Mouse (Mus musculus) limb, embryonic 13.5 days (tissue): ENCODE measurements at regions not wholly inside any gene's neighbourhood (a gene's known extent, or its start where the extent isn't known, plus 50 kb on each side); places are given as distances from the start of the nearest gene placed in this dataset.

Source experiments
- ATAC-seq: fragments of 200-750 bp; cut with Nextera tagmentation; 2 replicates; pipeline ENCODE4 v1.8.0; 2017; ENCODE audit warnings: low read depth, moderate number of reproducible peaks, moderate TSS enrichment; ENCODE audit not compliant: low FRiP score
- H3K27ac ChIP-seq: fragments of 300-500 bp; sonication (generic); 2 replicates; pipeline ENCODE4 v1.5.1; 2015; ENCODE audit warnings: inconsistent platforms, mild to moderate bottlenecking, moderate library complexity
- H3K27me3 ChIP-seq: fragments of 300-500 bp; sonication (generic); 2 replicates; pipeline ENCODE4 v1.6.1; 2015; ENCODE audit warnings: mild to moderate bottlenecking, inconsistent platforms
- H3K36me3 ChIP-seq: fragments of 300-500 bp; sonication (generic); 2 replicates; pipeline ENCODE4 v1.6.1; 2015; ENCODE audit warnings: inconsistent platforms, mild to moderate bottlenecking, moderate library complexity
- H3K4me1 ChIP-seq: fragments of 300-500 bp; sonication (generic); 2 replicates; pipeline ENCODE4 v1.6.1; 2015; ENCODE audit warnings: inconsistent platforms
- H3K4me2 ChIP-seq: fragments of 300-500 bp; sonication (generic); replicated peaks from 2 replicates; pipeline ENCODE4 v1.6.1; 2015; ENCODE audit warnings: inconsistent platforms, mild to moderate bottlenecking, moderate library complexity
- H3K4me3 ChIP-seq: fragments of 300-500 bp; sonication (generic); 2 replicates; pipeline ENCODE4 v1.5.1; 2015; ENCODE audit warnings: moderate library complexity, mild to moderate bottlenecking, inconsistent platforms
- H3K9ac ChIP-seq: fragments of 300-500 bp; sonication (generic); 2 replicates; pipeline ENCODE4 v1.6.1; 2015; ENCODE audit warnings: mild to moderate bottlenecking, inconsistent platforms
- H3K9me3 ChIP-seq: fragments of 300-500 bp; sonication (generic); 2 replicates; pipeline ENCODE4 v1.6.1; 2016; ENCODE audit warnings: inconsistent platforms
- WGBS: fragments of 180-500 bp; shearing (Covaris S2); methylation state at CpG from one replicate; pipeline ENCODE4 v1.1.7; 2015; 5-methylcytosine and 5-hydroxymethylcytosine counted together

DNA sequence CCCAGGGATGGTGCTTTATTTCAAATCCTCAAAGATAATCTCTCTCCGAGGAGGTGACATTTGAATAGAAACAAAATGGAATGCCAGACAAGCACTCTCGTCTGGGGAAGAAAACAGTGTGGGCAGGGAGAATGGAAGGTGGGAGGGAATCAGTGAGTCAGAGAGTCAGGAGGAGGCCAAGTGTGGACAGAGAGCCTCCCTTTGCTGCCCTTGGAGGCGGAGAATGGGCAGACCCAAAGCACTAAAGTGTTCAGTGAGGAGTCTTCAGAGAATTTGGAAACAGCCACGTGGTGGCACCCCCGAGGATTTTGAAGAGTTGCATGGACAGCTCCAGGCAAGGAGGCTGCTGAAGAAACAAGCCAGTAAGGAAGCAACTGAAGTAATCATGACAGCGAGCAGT, 367.2 kb downstream of the Pdcd6ip start:
- no peak overlapping the region for H3K4me3 ChIP-seq
- 65% methylated on average over 6 of the region's 6 CpGs for WGBS
- no peak overlapping the region for H3K27ac ChIP-seq
- ATAC-seq, result no peak
- H3K9ac ChIP-seq, result no peak overlapping the region
- peaks cover 11% of the 10 kb centered on the region for H3K4me1 ChIP-seq
- H3K27me3 ChIP-seq, result no peaks in the 10 kb centered on the region
- no peaks in the 10 kb centered on the region for H3K36me3 ChIP-seq
- H3K9me3 ChIP-seq, result no peaks in the 10 kb centered on the region
- no peak overlapping the region for H3K4me2 ChIP-seq

DNA sequence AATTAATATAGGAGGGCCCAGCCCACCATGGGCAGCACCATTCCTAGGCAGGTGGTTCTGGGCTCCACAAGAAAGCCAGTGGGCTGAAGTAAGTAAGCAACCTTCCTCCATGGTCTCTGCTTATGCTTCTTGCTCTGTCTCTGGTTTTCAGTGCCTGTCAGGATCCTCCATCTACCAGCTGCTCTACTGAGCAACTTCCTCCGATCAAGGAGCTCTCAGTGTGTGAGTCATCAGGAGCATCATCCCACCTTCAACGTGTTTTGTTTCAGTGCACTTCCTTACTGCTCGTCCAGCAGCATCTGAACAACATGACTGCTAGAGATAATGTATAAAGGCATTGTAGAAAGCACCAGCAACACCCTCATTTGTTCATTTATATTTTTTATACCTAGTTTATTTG, 368.0 kb downstream of the Pdcd6ip start:
- Histone ChIP-seq H3K9ac (no peak overlapping the region), H3K4me2 (no peak overlapping the region), H3K27me3 (no peaks in the 10 kb centered on the region), H3K36me3 (no peaks in the 10 kb centered on the region), H3K27ac (no peak overlapping the region), H3K4me3 (no peak overlapping the region), H3K4me1 (peaks cover 11% of the 10 kb centered on the region), H3K9me3 (no peaks in the 10 kb centered on the region)
- 88% methylated on average over 3 of the region's 3 CpGs for WGBS
- ATAC-seq, result no peak

GRCm38 (mm10) chr9:113324489-113324888, 383.6 kb downstream of the Pdcd6ip start:
- Histone ChIP-seq H3K9ac (no peak overlapping the region), H3K9me3 (no peaks in the 10 kb centered on the region), H3K4me3 (no peak overlapping the region), H3K27me3 (no peaks in the 10 kb centered on the region), H3K36me3 (no peaks in the 10 kb centered on the region), H3K4me1 (no peaks in the 10 kb centered on the region), H3K27ac (no peak overlapping the region), H3K4me2 (no peak overlapping the region)
- no peak for ATAC-seq
- 55% methylated on average over 3 of the region's 3 CpGs for WGBS

- H3K36me3 ChIP-seq, result no peaks in the 10 kb centered on the region
- no peaks in the 10 kb centered on the region for H3K27me3 ChIP-seq
- H3K27ac ChIP-seq, result no peak overlapping the region
- no peak overlapping the region for H3K4me2 ChIP-seq
- H3K4me3 ChIP-seq, result no peak overlapping the region
- 81% methylated on average over 7 of the region's 7 CpGs for WGBS
- no peaks in the 10 kb centered on the region for H3K9me3 ChIP-seq
- no peak overlapping the region for H3K9ac ChIP-seq
- ATAC-seq, result peak; percentile 36; the same call in 1 of the 2 replicates
- no peaks in the 10 kb centered on the region; the same call in 1 of the 2 replicates for H3K4me1 ChIP-seq
These were observed 398.1 kb downstream of the Pdcd6ip start for GRCm38 (mm10) chr9:113309707-113310574.

- H3K9ac ChIP-seq, result no peak overlapping the region
- WGBS, result 57% methylated on average over 4 of the region's 4 CpGs
These were observed 402.3 kb downstream of the Pdcd6ip start for GRCm38 (mm10) chr9:113305761-113306160.

GRCm38 (mm10) chr9:113302429-113302828, 405.6 kb downstream of the Pdcd6ip start:
- Histone ChIP-seq H3K27ac (no peak overlapping the region), H3K9me3 (no peaks in the 10 kb centered on the region), H3K4me3 (no peak overlapping the region), H3K27me3 (no peaks in the 10 kb centered on the region), H3K36me3 (no peaks in the 10 kb centered on the region), H3K4me2 (no peak overlapping the region), H3K9ac (no peak overlapping the region), H3K4me1 (no peaks in the 10 kb centered on the region; the same call in 1 of the 2 replicates)
- no peak for ATAC-seq
- 60% methylated on average over 1 of the region's 1 CpGs for WGBS

More at GRCm38 (mm10) chr9:113305761-113306160, 402.3 kb downstream of the Pdcd6ip start:
- Histone ChIP-seq H3K36me3 (no peaks in the 10 kb centered on the region), H3K4me2 (no peak overlapping the region), H3K27me3 (no peaks in the 10 kb centered on the region), H3K4me1 (no peaks in the 10 kb centered on the region; the same call in 1 of the 2 replicates), H3K27ac (no peak overlapping the region), H3K9me3 (no peaks in the 10 kb centered on the region), H3K4me3 (no peak overlapping the region)
- ATAC-seq, result no peak

- Histone ChIP-seq H3K4me2 (no peak overlapping the region), H3K36me3 (no peaks in the 10 kb centered on the region), H3K9me3 (no peaks in the 10 kb centered on the region), H3K4me1 (no peaks in the 10 kb centered on the region; the same call in 1 of the 2 replicates), H3K4me3 (no peak overlapping the region), H3K27me3 (no peaks in the 10 kb centered on the region), H3K9ac (no peak overlapping the region), H3K27ac (no peak overlapping the region)
- 12% methylated on average over 2 of the region's 2 CpGs for WGBS
- ATAC-seq, result no peak
These were observed 407.2 kb downstream of the Pdcd6ip start for GRCm38 (mm10) chr9:113300846-113301245.

GRCm38 (mm10) chr9:113299900-113300299, 408.2 kb downstream of the Pdcd6ip start:
- H3K9me3 ChIP-seq, result no peaks in the 10 kb centered on the region
- 27% methylated on average over 3 of the region's 3 CpGs for WGBS
- H3K36me3 ChIP-seq, result no peaks in the 10 kb centered on the region
- H3K27ac ChIP-seq, result no peak overlapping the region
- H3K27me3 ChIP-seq, result no peaks in the 10 kb centered on the region
- ATAC-seq, result no peak
- H3K4me3 ChIP-seq, result no peak overlapping the region
- no peak overlapping the region for H3K4me2 ChIP-seq
- no peaks in the 10 kb centered on the region; the same call in 1 of the 2 replicates for H3K4me1 ChIP-seq
- H3K9ac ChIP-seq, result no peak overlapping the region

- Histone ChIP-seq H3K27me3 (no peaks in the 10 kb centered on the region), H3K4me1 (peaks cover 6% of the 10 kb centered on the region; the same call in 1 of the 2 replicates), H3K9me3 (no peaks in the 10 kb centered on the region), H3K9ac (no peak overlapping the region), H3K36me3 (no peaks in the 10 kb centered on the region), H3K27ac (no peak overlapping the region), H3K4me3 (no peak overlapping the region), H3K4me2 (no peak overlapping the region)
- WGBS, result 69% methylated on average over 5 of the region's 5 CpGs
- ATAC-seq, result no peak
These were observed 412.1 kb downstream of the Pdcd6ip start for GRCm38 (mm10) chr9:113295850-113296467.

GRCm38 (mm10) chr9:113287397-113287796, 420.7 kb downstream of the Pdcd6ip start:
- H3K36me3 ChIP-seq, result no peaks in the 10 kb centered on the region
- H3K9me3 ChIP-seq, result no peaks in the 10 kb centered on the region
- no peak overlapping the region for H3K4me2 ChIP-seq
- no peak overlapping the region for H3K9ac ChIP-seq
- no peak overlapping the region for H3K4me3 ChIP-seq
- 30% methylated on average over 4 of the region's 4 CpGs for WGBS
- H3K4me1 ChIP-seq, result no peaks in the 10 kb centered on the region
- no peaks in the 10 kb centered on the region for H3K27me3 ChIP-seq
- no peak overlapping the region for H3K27ac ChIP-seq
- no peak for ATAC-seq

GRCm38 (mm10) chr9:113283244-113283643, 424.8 kb downstream of the Pdcd6ip start:
- Histone ChIP-seq H3K4me3 (no peak overlapping the region), H3K36me3 (no peaks in the 10 kb centered on the region), H3K9ac (no peak overlapping the region), H3K4me2 (no peak overlapping the region), H3K27me3 (no peaks in the 10 kb centered on the region; the same call in 1 of the 2 replicates), H3K27ac (no peak overlapping the region), H3K4me1 (no peaks in the 10 kb centered on the region), H3K9me3 (no peaks in the 10 kb centered on the region)
- ATAC-seq, result no peak
- WGBS, result 55% methylated on average over 1 of the region's 1 CpGs

DNA sequence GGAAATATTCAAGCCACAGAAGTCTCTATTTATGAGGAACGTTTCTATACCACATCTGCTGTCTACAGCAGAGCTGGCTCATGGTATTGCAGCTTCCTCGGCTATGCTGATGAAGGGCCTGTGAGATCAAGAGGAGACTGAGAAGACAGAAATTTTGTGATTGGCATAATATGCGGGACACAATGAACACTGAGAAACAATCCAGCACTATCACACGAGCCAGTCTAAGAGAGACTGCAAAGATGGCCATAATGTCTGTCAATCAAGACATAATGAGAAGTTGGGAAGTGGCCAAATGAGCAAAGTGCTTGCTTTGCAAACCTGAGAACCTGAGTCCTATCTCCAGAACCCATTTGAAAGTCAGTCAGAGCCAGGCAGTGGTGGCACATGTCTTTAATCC, 437.5 kb downstream of the Pdcd6ip start:
- Histone ChIP-seq H3K27ac (no peak overlapping the region), H3K9ac (no peak overlapping the region), H3K9me3 (no peaks in the 10 kb centered on the region), H3K36me3 (no peaks in the 10 kb centered on the region), H3K27me3 (no peaks in the 10 kb centered on the region), H3K4me3 (no peak overlapping the region), H3K4me2 (no peak overlapping the region), H3K4me1 (no peaks in the 10 kb centered on the region)
- 76% methylated on average over 4 of the region's 4 CpGs for WGBS
- no peak for ATAC-seq
